Mouse (Mus musculus) neural tube, embryonic 13.5 days (tissue): Measurements from ENCODE around the gene Ddx27. TPM values are rescaled to one million over a fixed set of nuclear protein-coding genes. Genes with fewer than 3 reads are reported as not detected.
"Not testable (repeated sequence)": the region's sequence is repeated elsewhere in the genome, so short reads cannot be mapped to it uniquely, and the experiment has no call there.

Source experiments
- ATAC-seq: fragments of 200-750 bp; cut with Nextera tagmentation; 2 replicates; pipeline ENCODE4 v1.8.0; 2017; ENCODE audit warnings: low read depth, mild to moderate bottlenecking, moderate TSS enrichment, moderate library complexity
- H3K27ac ChIP-seq: fragments of 300-500 bp; sonication (generic); replicated peaks from 2 replicates; pipeline ENCODE4 v1.5.1; 2015; ENCODE audit warnings: moderate library complexity, mild to moderate bottlenecking, inconsistent platforms
- H3K27me3 ChIP-seq: fragments of 300-500 bp; sonication (generic); 2 replicates; pipeline ENCODE4 v1.6.1; 2015; ENCODE audit warnings: mild to moderate bottlenecking, inconsistent platforms
- H3K36me3 ChIP-seq: fragments of 300-500 bp; sonication (generic); 2 replicates; pipeline ENCODE4 v1.6.1; 2015; ENCODE audit warnings: mild to moderate bottlenecking, inconsistent platforms
- H3K4me1 ChIP-seq: fragments of 300-500 bp; sonication (generic); replicated peaks from 2 replicates; pipeline ENCODE4 v1.6.1; 2015; ENCODE audit warnings: inconsistent platforms
- H3K4me2 ChIP-seq: fragments of 300-500 bp; sonication (generic); 2 replicates; pipeline ENCODE4 v1.6.1; 2015; ENCODE audit warnings: inconsistent platforms, mild to moderate bottlenecking, moderate library complexity
- H3K4me3 ChIP-seq: fragments of 300-500 bp; sonication (generic); 2 replicates; pipeline ENCODE4 v1.5.1; 2015; ENCODE audit warnings: mild to moderate bottlenecking, inconsistent platforms
- H3K9ac ChIP-seq: fragments of 300-500 bp; sonication (generic); 2 replicates; pipeline ENCODE4 v1.6.1; 2015; ENCODE audit warnings: moderate library complexity, mild to moderate bottlenecking, inconsistent platforms
- H3K9me3 ChIP-seq: fragments of 300-500 bp; sonication (generic); 2 replicates; pipeline ENCODE4 v1.6.1; 2016; ENCODE audit warnings: inconsistent platforms
- WGBS: fragments of 180-500 bp; shearing (Covaris S2); methylation state at CpG from one replicate; pipeline ENCODE4 v1.1.7; 2015; 5-methylcytosine and 5-hydroxymethylcytosine counted together
- polyA plus RNA-seq: library from polyadenylated mRNA; unstranded; fragments of >200 nt; fragmentation: Nextera tagmentation; extraction: Ambion mirVana; gene quantifications from 2 replicates; pipeline ENCODE4 v1.2.1, GENCODE M21; 2015

Gene Ddx27
- polyA plus RNA-seq, 1 experiment from 2014 or later = 35.5 TPM

GRCm38 (mm10) chr2:166996533-166996894, 18.5 kb upstream of the Ddx27 start:
- ATAC-seq = peak; percentile 44
- WGBS = 42% methylated on average over 8 of the region's 8 CpGs
- Histone ChIP-seq H3K4me1 (peaks cover 43% of the 10 kb centered on the region), H3K36me3 (no peaks in the 10 kb centered on the region), H3K27me3 (no peaks in the 10 kb centered on the region), H3K4me3 (peak overlapping the region; percentile 95), H3K9me3 (no peaks in the 10 kb centered on the region), H3K27ac (peak overlapping the region; percentile 78), H3K4me2 (peak overlapping the region; percentile 57), H3K9ac (peak overlapping the region; percentile 67)

- no peaks in the 10 kb centered on the region for H3K36me3 ChIP-seq
- no peak overlapping the region for H3K9ac ChIP-seq
- no peaks in the 10 kb centered on the region for H3K27me3 ChIP-seq
- H3K4me3 ChIP-seq = no peak overlapping the region
- H3K9me3 ChIP-seq = no peaks in the 10 kb centered on the region
- WGBS = 83% methylated on average over 9 of the region's 9 CpGs
- no peak overlapping the region for H3K4me2 ChIP-seq
- ATAC-seq = no peak
- H3K4me1 ChIP-seq = peaks cover 5% of the 10 kb centered on the region; the same call in 1 of the 2 replicates
- no peak overlapping the region for H3K27ac ChIP-seq
These were observed 13.5 kb upstream of the Ddx27 start for GRCm38 (mm10) chr2:167001486-167001885.

GRCm38 (mm10) chr2:167004099-167004854, 10.7 kb upstream of the Ddx27 start:
- Histone ChIP-seq H3K4me1 (no peaks in the 10 kb centered on the region), H3K27me3 (no peaks in the 10 kb centered on the region), H3K27ac (no peak overlapping the region), H3K4me3 (no peak overlapping the region), H3K9me3 (no peaks in the 10 kb centered on the region), H3K4me2 (no peak overlapping the region), H3K36me3 (no peaks in the 10 kb centered on the region), H3K9ac (no peak overlapping the region)
- ATAC-seq = no peak
- 49% methylated on average over 8 of the region's 8 CpGs for WGBS

GRCm38 (mm10) chr2:167006355-167006754, 8.6 kb upstream of the Ddx27 start:
- H3K27ac ChIP-seq = no peak overlapping the region
- H3K4me2 ChIP-seq = no peak overlapping the region
- no peaks in the 10 kb centered on the region; the same call in 1 of the 2 replicates for H3K27me3 ChIP-seq
- no peak overlapping the region for H3K9ac ChIP-seq
- no peak overlapping the region for H3K4me3 ChIP-seq
- H3K4me1 ChIP-seq = no peaks in the 10 kb centered on the region
- WGBS = 89% methylated on average over 2 of the region's 2 CpGs
- no peaks in the 10 kb centered on the region for H3K36me3 ChIP-seq
- no peak for ATAC-seq
- no peaks in the 10 kb centered on the region for H3K9me3 ChIP-seq

DNA sequence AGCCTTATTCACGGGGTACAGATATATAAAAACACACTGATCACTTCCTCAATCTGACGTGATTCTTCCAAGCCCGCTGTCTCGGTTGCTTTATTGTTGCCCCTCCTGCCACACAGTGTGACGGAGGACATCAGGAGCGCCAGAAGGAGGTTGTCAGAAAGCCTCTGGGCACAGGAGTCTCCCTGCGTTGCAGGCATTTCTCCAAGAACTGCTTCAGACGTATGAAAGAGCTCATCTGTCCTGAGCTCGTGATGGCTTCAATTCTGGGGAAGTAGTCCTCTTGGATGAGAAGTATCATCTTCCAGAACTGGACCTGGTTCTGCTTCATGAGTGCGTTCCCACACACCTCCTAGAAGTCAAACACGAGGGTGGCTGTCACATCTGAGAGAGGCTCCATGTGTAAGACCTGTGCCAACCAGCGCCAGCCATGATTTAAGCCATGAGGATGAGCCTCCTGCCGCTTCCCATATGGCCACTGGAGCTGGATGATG, 7.9 kb upstream of the Ddx27 start:
- H3K9ac ChIP-seq = no peak overlapping the region
- H3K36me3 ChIP-seq = no peaks in the 10 kb centered on the region
- H3K27me3 ChIP-seq = no peaks in the 10 kb centered on the region; the same call in 1 of the 2 replicates
- no peaks in the 10 kb centered on the region for H3K9me3 ChIP-seq
- H3K4me3 ChIP-seq = no peak overlapping the region
- 74% methylated on average over 13 of the region's 13 CpGs for WGBS
- ATAC-seq = no peak
- H3K27ac ChIP-seq = no peak overlapping the region
- H3K4me1 ChIP-seq = no peaks in the 10 kb centered on the region
- no peak overlapping the region for H3K4me2 ChIP-seq

DNA sequence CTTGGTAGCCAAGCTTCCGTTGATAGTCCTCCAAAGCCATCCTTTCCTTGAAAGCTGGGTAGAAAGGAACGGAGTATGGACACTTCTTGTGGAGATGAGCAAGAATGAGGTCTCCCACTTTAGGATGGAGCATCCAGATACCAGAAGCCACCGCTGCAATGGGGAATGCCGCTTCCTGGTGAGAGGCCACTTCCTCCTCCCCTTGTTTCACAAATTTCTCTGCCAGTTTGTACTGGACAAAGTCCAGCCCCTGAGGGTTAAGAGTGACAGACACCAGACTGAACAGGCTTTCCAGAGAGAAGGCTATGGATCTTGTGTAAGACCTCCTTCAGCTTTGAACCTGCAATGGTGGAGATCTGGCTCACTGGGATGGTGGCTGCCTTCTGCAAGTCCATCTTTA, 7.4 kb upstream of the Ddx27 start:
- H3K4me3 ChIP-seq, H3K9ac ChIP-seq, ATAC-seq, H3K9me3 ChIP-seq, H3K4me2 ChIP-seq, H3K27me3 ChIP-seq, H3K36me3 ChIP-seq, H3K27ac ChIP-seq, H3K4me1 ChIP-seq: not testable (repeated sequence)
- WGBS = 82% methylated on average over 4 of the region's 4 CpGs

DNA sequence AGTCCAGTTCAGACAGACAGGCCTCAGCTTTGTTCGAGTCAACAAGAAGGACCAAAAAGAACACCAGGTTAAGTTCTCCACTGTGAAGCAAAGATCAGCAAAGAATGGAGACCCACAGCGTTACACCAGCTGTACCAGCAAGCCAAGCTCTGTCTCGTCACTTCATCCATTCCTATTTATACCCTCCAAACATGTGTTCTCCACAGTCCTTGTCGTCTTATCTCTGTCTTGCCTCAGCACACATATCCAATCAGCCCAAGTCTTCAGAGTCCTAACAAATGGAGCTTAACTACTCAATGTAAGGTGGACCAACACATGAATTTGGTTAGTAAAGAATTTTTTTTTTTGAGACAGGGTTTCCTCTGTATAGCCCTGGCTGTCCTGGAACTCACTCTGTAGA, 5.5 kb upstream of the Ddx27 start:
- ATAC-seq = no peak

GRCm38 (mm10) chr2:167010546-167010945, 4.4 kb upstream of the Ddx27 start:
- 89% methylated on average over 3 of the region's 3 CpGs for WGBS
- Histone ChIP-seq H3K27me3 (no peaks in the 10 kb centered on the region; the same call in 1 of the 2 replicates), H3K36me3 (no peaks in the 10 kb centered on the region), H3K9me3 (no peaks in the 10 kb centered on the region), H3K27ac (no peak overlapping the region), H3K4me3 (no peak overlapping the region), H3K4me2 (no peak overlapping the region), H3K4me1 (peaks cover 4% of the 10 kb centered on the region), H3K9ac (no peak overlapping the region)
- ATAC-seq = no peak

More for the DNA sequence above, 5.5 kb upstream of the Ddx27 start:
- no peaks in the 10 kb centered on the region; the same call in 1 of the 2 replicates for H3K27me3 ChIP-seq
- H3K4me1 ChIP-seq = peaks cover under 1% of the 10 kb centered on the region; the same call in 1 of the 2 replicates
- no peak overlapping the region for H3K4me2 ChIP-seq
- no peak overlapping the region for H3K27ac ChIP-seq
- H3K36me3 ChIP-seq = no peaks in the 10 kb centered on the region
- WGBS = 83% methylated on average over 4 of the region's 4 CpGs
- no peak overlapping the region for H3K9ac ChIP-seq
- no peak overlapping the region for H3K4me3 ChIP-seq
- H3K9me3 ChIP-seq = no peaks in the 10 kb centered on the region

DNA sequence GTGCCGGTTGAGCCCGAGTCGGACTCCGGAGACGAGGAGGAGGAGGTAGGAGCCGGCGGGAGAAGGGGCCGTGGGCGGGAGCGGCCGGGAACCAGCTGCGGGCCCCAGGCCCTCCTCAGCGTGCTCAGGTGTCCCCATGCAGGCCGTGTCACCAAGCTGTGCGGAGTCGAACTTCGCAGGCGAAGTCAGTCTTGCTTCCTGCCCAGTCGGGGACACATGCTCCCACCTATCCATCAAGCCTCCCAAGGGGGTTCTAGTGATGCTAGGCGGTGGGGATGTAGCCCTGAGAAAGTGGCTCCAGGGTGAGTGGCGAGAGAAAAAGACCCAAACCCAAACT, 357 bp downstream of the Ddx27 start:
- peak overlapping the region; percentile 49; the same call in 1 of the 2 replicates for H3K27ac ChIP-seq
- no peaks in the 10 kb centered on the region for H3K27me3 ChIP-seq
- peaks cover 26% of the 10 kb centered on the region for H3K36me3 ChIP-seq
- H3K4me1 ChIP-seq = peaks cover 19% of the 10 kb centered on the region
- under 1% methylated on average over 21 of the region's 21 CpGs for WGBS
- peak overlapping the region; percentile 98 for H3K4me2 ChIP-seq
- peak overlapping the region; percentile 89 for H3K4me3 ChIP-seq
- H3K9ac ChIP-seq = peak overlapping the region; percentile 83
- H3K9me3 ChIP-seq = no peaks in the 10 kb centered on the region
- peak; percentile 80 for ATAC-seq

DNA sequence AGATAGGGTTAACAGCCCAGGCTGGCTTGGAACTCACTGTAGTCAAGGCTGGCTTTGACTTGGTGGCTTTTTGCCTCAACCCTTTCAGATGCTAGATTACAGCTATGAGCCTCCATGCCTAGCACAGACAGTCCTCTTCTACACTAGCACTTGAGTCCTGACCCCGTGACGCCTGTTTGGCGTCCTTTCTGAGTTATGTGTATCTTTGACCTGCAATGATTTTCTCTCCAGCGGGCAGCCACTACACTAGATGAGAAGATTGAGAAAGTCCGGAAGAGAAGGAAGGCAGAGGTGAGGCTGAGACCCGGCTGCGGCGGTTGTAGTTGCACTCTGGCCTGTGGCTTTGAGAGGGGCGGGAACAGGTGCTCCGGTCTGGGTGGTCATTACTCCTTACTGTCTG, 4.4 kb downstream of the Ddx27 start:
- WGBS = 93% methylated on average over 10 of the region's 10 CpGs
- Histone ChIP-seq H3K27ac (no peak overlapping the region), H3K4me3 (no peak overlapping the region), H3K9me3 (no peaks in the 10 kb centered on the region), H3K36me3 (peaks cover 61% of the 10 kb centered on the region), H3K4me1 (peaks cover 19% of the 10 kb centered on the region), H3K4me2 (no peak overlapping the region), H3K9ac (no peak overlapping the region), H3K27me3 (no peaks in the 10 kb centered on the region)
- ATAC-seq = no peak

GRCm38 (mm10) chr2:167028553-167028952, 13.6 kb downstream of the Ddx27 start:
- H3K36me3 ChIP-seq = peaks cover 93% of the 10 kb centered on the region
- no peaks in the 10 kb centered on the region for H3K4me1 ChIP-seq

DNA sequence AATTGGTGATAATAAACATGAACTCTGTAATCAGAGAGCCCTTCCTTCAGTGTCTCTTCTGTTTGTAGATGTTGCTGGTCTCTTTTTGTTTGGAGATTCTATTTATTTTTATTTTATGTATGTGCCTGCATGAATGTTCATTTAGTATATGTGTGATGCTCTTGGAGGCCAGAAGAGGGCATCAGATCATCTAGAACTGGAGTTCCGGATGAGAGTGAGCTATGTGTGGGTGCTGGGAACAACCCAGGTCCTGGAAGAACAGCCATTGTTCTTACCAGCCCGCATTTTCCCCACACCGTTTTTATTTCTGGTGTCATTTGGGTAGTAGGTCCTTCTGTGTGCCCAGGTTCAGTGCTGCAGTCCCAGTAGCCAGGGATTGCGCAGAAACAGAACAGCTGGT, 15.5 kb downstream of the Ddx27 start:
- Histone ChIP-seq H3K4me1 (no peaks in the 10 kb centered on the region), H3K4me3 (no peak overlapping the region), H3K27ac (no peak overlapping the region), H3K9me3 (no peaks in the 10 kb centered on the region), H3K27me3 (no peaks in the 10 kb centered on the region), H3K36me3 (peaks cover 96% of the 10 kb centered on the region), H3K9ac (no peak overlapping the region), H3K4me2 (no peak overlapping the region)
- ATAC-seq = no peak
- 90% methylated on average over 4 of the region's 4 CpGs for WGBS

More at GRCm38 (mm10) chr2:167028553-167028952, 13.6 kb downstream of the Ddx27 start:
- H3K27ac ChIP-seq = no peak overlapping the region
- no peak overlapping the region for H3K4me2 ChIP-seq
- H3K9me3 ChIP-seq = no peaks in the 10 kb centered on the region
- no peak overlapping the region for H3K9ac ChIP-seq
- ATAC-seq = no peak
- WGBS = 95% methylated on average over 7 of the region's 7 CpGs
- H3K27me3 ChIP-seq = no peaks in the 10 kb centered on the region
- H3K4me3 ChIP-seq = no peak overlapping the region

DNA sequence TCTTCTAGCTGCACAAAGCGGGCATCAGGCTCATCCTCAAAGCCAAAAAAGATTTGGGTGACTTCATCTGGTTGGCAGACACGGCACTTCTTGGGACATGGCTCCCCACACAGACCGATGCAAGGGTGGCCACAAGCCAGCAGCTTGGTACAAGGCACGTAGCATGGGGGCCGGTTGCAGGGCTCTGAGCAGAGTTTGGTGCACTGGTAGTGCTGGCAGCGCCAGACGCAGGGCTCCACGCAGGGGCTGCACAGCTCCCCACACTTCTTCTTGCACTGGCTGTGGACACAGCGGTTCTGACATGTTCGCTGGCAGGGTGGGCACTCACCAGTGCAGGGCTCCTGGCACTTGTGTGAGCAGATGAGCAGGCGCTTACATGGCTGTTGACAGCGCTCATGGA, 22.7 kb downstream of the Ddx27 start:
- Histone ChIP-seq H3K4me3 (no peak overlapping the region), H3K36me3 (peaks cover 99% of the 10 kb centered on the region), H3K27ac (no peak overlapping the region), H3K9ac (no peak overlapping the region), H3K27me3 (no peaks in the 10 kb centered on the region), H3K4me1 (no peaks in the 10 kb centered on the region), H3K4me2 (no peak overlapping the region), H3K9me3 (no peaks in the 10 kb centered on the region)
- no peak for ATAC-seq
- WGBS = 95% methylated on average over 12 of the region's 12 CpGs
